Mouse (Mus musculus) frontal cortex, postnatal 10 days (tissue): ENCODE data around the gene Rhot1.
"Not testable (repeated sequence)": the region's sequence is repeated elsewhere in the genome, so short reads cannot be mapped to it uniquely, and the experiment has no call there.

Source experiments
- DNase-seq, 2 experiments: peaks; one replicate each; pipeline ENCODE4 v3.0.0; 2022; ENCODE audit warnings: low spot score in 2 of 2, mixed read lengths in 1 of 2

Rhot1 gene

DNA sequence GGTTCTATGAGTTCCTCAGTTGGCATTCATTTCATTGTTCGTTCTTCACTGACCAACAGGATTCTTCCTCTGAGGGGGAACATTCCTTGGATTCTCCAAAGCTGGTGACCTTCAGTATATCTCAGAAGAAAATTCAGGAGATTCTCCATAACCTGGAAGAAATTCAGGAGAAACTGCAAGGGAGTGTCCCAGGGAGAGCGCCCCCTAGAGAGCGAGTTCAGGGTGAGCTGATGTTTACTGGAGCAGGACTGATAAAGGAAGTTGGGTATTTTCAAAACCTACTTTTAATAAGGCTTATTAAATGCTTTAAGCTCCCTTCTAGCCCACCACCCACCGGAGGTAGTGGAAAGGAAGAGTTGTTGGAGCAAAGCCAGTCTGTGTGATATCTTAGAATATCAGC is 15.0 kb upstream of the Rhot1 start:
- no peak for DNase-seq

DNA sequence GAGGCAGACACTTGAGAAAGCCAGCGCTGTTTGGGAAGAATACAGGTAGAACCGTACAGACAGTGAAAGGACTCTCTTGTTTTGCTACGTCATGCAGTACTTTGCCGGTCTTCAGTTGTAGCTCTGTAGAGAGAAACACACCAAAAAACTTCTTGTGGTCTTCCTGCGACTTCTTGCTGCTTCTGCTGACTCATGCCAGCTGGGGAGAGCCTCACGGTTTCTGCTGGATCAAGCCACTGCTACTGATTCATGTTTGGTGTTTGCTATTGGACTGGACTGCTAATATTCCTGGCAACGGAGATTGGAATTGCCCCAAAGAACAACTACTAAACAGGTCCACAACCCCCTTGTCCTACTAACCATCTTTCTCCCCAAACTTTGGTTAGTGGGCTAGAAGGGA is 12.5 kb upstream of the Rhot1 start:
- no peak for DNase-seq

DNA sequence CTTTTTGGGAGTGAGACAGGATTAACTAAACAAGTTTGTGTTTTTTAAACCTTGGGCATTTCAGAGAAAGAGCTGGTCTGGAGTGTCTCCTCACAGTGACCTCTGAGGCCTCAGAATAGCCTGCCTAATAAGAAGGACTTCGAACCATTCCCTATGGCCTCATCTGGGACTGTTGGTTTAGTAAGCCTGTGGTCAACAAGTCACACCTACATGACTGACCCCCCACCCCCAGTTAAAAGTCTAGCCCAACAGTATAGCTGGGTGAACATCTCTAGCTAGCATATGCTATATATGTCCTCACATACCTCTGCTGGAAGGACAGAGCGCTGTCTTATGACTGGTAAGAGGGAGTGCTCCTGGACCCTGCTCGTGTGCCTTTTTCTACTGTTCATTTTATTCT is 9.5 kb upstream of the Rhot1 start:
- DNase-seq = no peak

DNA sequence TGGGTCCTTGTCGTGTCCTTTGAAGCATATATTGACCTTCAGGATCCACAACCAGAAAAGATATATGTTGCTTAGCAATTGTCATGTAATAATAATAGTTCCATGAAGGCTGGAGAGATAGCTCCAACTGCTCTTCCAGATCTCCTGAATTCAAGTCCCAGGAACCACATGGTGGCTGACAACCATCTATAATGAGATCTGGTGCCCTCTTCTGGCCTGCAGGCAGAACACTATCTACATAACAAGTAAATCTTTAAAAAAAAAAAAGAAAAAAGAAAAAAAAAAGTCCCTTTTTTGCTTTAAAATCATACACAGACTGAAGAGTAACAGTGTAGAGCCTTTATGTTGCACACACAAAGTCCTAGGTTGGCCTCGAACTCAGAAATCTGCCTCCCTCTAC is 9.0 kb upstream of the Rhot1 start:
- DNase-seq = no peak

GRCm38 (mm10) chr11:80200326-80200725 is 8.5 kb upstream of the Rhot1 start:
- DNase-seq = no peak

- no peak for DNase-seq
Observed at GRCm38 (mm10) chr11:80202296-80202695, 6.5 kb upstream of the Rhot1 start.

GRCm38 (mm10) chr11:80204037-80204436 is 4.8 kb upstream of the Rhot1 start:
- DNase-seq = no peak

DNA sequence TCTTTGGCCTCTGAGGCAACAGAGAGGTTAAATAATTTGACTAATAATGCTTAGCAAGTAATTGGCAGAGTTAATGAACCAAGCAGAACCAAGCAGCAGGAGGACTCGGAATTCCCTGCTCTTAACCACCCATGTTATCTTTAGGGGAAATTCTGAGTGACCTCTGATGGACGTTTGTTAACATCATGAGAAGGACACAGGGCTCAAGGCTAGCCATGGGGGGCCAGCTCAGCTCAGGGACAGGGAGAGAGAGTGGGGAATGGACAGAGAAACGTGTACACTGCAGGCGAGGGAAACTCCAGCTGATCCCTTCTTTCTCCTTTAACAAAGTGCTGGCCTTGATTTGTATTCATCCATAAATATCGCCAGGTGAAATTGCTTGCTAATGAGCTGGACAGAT is 3.9 kb upstream of the Rhot1 start:
- no peak for DNase-seq

GRCm38 (mm10) chr11:80208465-80208859 is 357 bp upstream of the Rhot1 start:
- DNase-seq = no peak

DNA sequence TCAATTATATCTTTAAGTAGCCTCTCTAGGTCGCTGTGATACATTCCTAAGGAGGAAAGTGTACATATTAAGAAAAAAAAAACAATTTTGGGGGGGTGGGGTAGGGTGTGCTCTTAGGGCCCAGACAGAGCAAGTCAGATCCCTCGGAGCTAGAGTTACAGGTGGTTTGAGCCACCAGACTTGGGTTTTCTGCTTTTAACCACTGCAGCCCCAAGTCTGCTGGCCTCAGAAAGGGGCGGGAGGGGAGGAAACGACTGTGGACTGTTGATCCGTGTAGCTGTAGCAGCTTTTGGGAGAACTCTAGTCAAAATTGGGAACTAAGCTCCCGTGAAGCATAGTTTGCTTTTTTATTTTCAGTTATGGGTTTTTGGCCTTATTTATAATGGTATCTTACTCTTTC is 1.5 kb downstream of the Rhot1 start:
- no peak for DNase-seq

DNA sequence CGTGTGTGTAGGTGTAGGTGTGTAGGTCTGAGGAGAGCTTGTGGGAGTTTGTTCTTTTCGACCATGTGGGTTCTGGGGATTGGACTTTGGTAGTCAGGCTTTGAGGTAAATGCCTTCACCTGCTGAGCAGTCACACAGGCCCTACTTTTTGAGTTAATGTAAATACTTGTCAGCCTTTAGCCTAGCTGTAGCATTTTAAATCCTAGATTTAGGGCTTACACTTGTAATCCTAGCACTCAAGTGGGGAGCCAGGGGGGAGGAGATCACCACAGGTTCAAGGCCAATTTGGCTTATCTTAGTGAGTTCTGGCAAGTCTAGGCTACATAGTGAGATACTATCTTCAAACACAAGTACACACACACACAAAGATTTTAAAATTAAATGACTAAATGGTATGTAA is 3.5 kb downstream of the Rhot1 start:
- DNase-seq = no peak

- no peak for DNase-seq
Observed at GRCm38 (mm10) chr11:80215291-80215690, 6.5 kb downstream of the Rhot1 start.

GRCm38 (mm10) chr11:80218657-80219293 is 10.0 kb downstream of the Rhot1 start:
- DNase-seq = no peak

DNA sequence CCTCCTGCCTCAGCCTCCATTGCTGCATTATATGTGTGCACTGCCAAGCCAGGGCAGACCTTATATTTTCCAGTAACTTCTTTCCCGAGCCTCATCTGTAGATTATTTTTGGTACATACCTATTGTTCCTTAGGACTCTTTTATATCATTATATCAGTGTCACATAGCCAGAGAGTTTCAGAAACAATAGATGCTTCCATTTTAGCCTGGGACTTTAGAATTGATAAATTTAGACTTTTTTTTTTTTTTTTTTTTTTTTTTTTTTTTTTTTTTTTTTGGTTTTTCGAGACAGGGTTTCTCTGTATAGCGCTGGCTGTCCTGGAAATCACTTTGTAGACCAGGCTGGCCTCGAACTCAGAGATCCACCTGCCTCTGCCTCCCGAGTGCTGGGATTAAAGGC is 21.2 kb downstream of the Rhot1 start:
- DNase-seq = not testable (repeated sequence)

GRCm38 (mm10) chr11:80237278-80237677 is 28.5 kb downstream of the Rhot1 start:
- DNase-seq = no peak

DNA sequence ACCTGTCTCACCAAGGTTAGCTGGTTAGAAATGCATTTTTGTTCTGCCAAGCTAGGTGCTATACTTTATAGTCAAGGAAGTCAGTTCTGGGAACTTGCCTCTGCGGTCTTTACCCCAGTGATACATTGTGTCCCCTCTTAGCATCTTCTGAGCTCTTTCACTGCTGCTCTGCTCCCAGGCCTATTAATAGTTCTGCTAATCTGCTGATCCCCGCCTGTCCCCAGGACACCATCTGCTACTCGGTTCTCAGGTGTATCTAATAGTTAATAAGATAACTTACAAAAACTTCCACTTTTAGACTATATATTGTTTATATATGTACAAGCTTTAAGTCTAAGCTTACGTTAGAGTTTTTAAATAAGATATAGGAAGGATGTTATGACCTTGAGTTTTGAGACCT is 29.5 kb downstream of the Rhot1 start:
- no peak for DNase-seq

- DNase-seq = no peak
Observed at GRCm38 (mm10) chr11:80247026-80247425, 38.2 kb downstream of the Rhot1 start.

GRCm38 (mm10) chr11:80248531-80248930 is 39.7 kb downstream of the Rhot1 start:
- no peak for DNase-seq

DNA sequence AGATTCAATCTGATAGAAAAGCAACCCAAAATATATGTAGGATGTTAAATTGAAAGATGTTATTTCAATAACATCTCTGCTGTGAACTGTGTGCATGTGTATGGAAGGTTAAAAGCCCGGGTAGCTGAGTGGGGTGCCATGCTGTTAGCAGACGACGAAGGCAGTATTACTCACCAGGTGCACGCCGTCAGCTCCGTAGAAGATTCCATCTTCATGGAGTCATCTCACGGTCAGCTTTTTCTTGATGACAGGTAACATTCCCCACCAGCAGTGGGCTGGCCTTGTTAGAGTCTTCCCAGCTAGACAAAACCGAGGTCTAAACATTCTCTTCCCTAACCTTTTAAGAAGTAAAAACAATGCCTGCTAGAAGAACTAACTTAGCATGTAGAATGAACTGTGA is 55.3 kb downstream of the Rhot1 start:
- no peak for DNase-seq

GRCm38 (mm10) chr11:80271096-80271495 is 62.3 kb downstream of the Rhot1 start:
- DNase-seq = no peak

DNA sequence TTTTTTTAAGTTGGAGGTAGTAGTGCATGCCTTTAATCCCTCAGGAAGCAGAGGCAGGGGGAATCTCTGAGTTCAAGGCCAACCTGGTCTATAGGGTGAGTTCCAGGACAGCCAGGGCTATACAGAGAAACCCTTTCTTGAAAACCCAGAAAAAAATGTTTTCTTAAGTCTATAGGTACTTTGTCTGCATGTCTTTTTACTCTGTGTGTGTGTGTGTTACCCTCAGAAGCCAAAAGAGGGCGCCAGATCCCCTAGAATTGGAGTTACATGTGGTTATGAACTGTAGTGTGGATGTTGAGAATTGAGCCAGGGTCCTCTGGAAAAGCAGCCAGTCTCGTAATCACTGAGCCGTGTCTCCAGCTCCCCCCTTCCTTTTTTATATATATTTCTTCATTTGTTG is 66.2 kb downstream of the Rhot1 start:
- no peak for DNase-seq

DNA sequence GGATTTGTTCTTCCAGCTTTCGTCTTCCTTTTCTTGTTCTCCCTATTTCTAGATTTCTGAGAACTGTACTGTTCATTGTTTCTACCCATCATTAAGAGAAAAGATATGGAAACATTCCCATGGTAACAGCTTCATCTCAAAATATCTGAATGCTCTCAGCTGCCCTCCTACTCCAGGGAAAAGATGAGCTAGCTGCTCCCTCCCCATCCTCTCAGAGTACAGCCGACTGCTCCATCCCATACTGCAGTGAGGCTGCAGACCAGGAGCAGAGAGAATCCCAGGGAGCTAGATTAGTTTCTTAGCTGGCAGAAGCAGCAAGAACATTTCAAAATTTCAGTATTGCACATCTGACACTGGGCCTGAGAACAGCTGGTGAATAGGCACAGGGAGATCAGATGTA is 69.2 kb downstream of the Rhot1 start:
- no peak for DNase-seq

DNA sequence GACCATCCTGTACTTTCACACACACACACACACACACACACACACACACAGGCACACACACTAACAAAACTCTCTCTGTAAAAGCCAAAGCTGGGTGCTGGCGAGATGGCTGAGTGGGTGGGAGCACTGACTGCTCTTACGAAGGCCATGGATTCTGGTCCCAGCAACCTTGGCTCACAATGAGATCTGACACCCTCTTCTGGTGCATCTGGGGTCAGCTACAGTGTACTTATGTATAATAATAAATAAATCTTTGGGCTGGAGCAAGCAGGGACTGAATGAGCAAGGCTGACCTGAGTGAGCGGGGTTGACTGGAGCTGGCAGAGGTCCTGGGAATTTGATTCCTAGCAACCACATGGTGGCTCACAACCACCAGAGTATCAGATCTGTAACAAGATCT is 75.0 kb downstream of the Rhot1 start:
- no peak for DNase-seq

DNA sequence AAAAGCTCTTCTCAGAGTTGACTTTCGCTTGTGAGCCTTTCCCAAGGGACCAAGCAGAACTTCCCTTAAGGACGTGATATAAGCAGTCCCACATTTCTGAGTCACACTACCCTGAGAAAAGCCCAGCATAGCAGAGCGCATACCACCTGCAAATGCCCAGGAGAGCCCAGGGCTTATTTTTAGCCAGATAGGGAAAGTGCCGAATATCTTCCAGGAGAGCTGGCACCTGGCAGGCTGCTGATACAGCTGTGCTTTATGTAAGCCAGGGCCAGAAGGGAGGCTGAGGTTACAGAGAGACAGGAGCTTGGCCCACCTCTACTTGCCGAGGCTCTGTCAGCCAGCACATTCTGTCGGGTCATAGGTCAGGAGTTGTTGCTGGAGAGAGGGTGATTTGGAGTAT is 75.8 kb downstream of the Rhot1 start:
- DNase-seq = no peak
